Mouse (Mus musculus) cerebellum, adult 8-10 months (tissue): ENCODE measurements around the gene Rgs10.

ENCODE experiments used
- DNase-seq: peaks from one replicate; pipeline ENCODE4 v3.0.0; 2022

Gene Rgs10

DNA sequence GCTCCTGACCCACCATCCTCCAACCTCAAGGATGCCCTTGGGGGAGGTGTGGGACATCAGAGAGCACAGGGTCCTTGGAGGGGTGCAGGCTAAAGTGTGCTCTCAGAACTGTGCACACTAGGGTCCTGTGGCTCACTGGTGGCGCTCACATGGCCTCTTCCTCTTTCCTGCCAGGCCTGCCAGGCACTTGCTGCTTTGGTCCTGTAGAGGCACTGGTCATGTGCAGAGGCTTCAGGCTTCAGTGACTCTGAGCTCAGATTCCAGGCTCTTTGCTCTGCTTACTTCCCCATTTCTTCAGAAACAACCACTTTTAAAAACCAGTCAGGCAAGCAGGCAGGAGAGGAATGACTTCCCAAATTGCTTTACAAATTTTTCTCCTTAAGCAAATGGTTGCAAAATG lies 85.7 kb downstream of the Rgs10 start:
- no peak for DNase-seq

- DNase-seq: no peak
Measured at GRCm38 (mm10) chr7:128330981-128331380, 87.6 kb downstream of the Rgs10 start.

DNA sequence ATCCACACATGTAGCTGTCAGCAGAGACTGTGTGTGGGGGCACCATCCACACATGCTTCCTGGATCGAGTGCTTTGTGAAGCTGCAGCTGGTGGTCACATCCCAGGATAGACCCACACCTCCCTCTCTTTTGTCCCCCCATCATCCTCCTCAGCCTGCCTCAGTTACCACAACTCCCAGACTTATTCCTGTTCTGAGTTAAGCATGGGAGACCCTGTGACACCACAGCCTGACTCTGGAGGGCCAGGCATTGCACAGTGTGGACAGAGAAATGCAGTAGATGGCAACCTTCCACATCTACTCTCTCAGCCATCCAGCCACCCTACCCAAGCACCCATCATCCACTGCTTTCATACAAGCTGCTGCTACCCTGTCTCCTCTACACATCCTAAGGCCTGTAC lies 93.6 kb downstream of the Rgs10 start:
- DNase-seq: no peak
